Mouse (Mus musculus) MN1 (cell line): ENCODE results near the gene 4930404N11Rik.

ENCODE experiments used
- DNase-seq: peaks from one replicate; pipeline ENCODE4 v3.0.0-alpha.2; 2016; ENCODE audit warnings: low spot score

Gene 4930404N11Rik

DNA sequence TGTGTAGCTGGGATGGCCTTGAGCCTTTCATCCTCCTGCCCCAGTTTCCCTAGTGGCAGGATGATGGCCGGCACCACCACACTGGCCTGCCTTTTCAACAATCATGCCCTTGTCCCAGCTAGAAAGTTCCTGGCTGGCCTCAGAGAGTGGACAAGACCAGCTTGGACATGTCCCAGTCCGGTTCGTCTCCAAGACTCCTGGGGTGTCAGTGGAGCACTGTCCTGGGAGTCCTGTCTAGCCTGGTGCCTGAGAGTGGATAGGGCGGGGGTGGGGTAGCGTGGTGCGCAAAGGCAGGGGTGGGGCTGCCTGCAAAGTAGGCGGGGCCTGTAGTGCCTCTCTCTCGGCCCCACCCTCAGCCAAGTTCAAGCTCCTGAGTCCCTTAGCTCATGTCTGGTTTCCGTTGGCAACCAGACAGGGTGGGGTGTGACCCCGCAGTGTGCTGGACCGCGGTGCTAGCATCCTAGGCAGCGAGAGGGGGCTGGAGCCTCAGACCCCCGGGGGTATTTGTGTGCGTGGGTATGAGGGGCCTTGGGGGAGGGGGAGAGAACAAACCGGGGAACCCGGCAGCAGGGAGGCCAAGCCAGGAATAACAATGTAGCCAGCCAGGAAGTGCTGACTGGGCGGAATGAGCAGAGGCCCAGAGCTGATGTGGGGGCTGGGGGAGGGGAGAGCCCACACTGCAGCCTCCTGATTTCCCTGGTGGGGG lies 36.1 kb upstream of the 4930404N11Rik start:
- DNase-seq: peak; percentile 50

DNA sequence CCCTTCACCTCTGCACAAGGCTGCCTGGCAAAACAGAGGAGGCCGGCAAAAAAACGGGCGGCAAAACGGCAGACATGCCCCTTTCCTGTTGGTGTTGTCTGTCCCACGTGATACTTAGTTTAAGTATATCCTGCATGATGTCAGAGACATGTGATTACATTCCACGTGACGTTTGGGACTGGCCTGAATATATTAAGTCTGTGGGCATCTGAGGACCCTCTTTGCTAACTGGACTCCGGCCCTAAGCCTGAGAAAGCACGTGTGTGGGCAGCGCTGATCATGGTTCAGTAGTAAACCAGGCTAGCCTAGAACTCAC lies 35.5 kb upstream of the 4930404N11Rik start:
- no peak for DNase-seq

DNA sequence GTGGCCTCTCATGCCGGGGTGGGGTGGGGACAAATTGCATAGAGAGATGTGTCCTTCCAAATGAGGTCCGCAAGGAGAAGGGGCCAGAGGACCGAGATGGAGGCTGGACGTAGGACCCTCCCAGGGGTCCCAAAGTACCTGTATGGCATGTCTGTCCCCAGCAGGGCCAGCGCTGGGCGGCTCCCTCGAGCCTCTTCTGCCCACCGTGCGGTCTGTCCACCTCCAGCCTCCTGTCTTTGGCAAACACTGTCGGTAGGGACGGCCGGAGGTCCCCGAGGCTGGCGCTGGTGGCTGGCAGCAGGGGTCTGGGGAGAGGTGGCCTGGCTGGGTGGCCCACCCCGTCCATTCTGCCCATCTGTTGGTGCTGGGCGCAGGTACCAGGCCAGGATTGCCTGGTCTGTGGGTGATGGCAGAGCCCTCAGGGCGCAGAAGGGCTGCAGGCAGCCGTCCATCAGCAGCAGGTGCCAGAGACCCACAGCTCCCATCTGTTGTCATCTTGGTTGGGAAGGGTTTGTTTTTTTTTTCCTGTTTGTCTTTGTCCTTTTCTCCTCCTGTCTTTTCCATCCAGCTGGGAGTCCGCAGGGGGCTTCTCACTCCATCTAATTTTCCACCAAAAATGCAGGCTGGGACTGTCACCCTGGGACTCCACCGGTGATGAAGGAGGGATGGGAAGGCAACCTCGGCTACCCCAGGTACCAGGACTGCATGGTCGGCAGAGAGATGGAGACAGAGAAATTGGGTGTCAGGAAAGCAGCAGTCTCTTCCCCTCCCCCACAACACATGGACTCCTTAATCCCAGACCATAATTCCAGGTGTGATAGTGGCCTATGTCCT lies 35.0 kb upstream of the 4930404N11Rik start:
- DNase-seq: no peak

DNA sequence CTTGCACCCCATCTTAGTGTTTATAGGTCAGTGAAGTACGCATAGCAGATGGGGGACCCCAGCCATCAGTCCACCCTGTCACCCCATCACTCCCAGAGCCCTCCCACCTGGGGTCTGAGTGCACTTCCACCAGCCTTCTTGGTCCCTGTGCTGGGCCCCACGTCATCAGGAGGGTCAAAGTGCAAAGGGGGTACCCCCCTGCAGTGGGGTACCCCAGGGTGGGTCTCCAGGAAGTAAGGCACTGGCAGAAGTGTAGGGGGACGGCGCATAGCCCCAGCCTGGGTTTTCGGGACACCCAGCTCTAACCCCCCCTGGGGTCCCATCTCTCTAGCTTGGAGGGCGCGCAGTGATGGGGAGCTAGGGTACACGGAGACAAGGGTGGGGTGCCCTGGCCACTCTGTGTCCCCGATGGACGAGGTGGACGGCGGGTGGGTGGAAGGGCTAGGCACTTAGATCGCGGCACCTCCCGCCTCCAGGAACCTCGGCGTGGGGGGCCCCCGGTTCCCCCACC lies 34.2 kb upstream of the 4930404N11Rik start:
- DNase-seq: no peak

DNA sequence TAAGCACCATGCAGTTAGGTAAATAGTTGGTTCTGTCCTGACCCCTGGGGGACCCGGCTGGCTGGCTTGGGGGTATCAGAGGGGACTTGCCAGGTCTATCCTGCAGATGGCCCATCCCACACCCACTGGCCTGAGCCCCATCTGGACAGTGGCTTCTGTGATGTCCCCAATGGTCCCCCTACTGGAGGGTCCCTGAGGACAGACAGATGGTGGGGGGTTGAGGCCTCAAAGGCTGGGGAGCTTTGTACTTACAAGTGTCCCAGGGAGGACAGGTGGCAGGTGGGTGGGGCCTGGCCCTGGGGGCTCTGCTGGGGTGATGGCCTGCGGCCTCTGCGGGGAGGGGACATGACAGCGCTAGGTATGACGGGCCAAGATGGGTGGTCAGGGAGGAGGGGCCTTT lies 33.7 kb upstream of the 4930404N11Rik start:
- DNase-seq: no peak

DNA sequence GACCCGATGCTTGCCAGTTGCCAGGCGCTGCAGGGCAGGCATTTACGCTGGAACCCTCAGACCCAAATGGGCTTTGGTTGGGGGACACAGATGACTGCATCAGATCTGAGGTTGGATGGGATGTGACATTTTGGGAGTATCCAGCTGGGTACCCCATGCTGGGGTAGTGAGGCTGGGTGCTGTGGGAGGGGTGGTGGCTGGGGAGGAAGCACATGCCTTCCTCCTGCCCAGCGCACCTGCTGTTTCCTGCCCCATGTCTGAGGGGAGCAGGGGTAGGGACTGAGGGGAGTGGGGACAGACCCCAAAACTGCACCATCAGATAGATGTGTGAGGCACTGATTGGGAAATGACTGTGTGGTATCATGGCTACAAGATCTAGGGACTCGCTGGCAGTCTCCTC lies 31.1 kb upstream of the 4930404N11Rik start:
- no peak for DNase-seq

DNA sequence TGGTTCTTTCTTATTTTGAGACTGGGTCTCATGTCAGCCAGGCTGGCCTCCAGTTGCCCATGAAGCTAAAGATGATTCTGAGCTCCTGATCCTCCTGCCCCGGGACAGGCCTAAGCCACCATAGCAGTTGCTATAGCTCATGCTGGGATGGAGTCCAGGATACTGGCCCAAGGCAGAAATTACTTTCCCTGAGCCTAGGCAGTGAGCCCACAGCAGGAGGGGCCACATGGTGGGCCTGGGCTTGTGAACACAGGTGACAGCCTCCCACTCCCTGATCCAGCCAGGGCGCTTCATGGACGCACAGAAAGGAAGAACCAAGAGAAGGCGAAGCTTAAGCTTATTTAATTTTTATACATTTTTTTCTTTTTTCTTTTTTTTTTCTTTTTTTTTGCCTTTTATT lies 30.2 kb upstream of the 4930404N11Rik start:
- no peak for DNase-seq

DNA sequence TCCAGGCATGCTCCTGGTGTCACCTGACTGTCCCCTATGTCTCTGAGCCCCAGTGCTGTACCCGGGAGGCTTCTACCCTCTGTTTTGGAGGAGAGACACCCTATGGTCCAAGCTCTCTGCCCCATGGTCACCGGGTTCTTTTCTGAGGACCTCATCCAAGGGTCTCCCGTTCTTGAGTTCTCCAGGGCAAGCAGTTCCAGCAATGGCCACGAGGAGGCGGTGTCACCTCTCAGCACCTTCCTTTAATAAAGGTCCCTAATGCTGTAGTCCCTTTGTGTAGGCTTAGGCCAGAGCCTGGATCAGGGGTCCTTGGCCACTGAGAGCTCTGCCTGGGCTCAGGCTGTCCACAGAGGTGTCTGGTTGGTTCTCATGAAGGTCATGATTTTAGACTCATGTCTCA lies 29.5 kb upstream of the 4930404N11Rik start:
- peak; percentile 80 for DNase-seq

DNA sequence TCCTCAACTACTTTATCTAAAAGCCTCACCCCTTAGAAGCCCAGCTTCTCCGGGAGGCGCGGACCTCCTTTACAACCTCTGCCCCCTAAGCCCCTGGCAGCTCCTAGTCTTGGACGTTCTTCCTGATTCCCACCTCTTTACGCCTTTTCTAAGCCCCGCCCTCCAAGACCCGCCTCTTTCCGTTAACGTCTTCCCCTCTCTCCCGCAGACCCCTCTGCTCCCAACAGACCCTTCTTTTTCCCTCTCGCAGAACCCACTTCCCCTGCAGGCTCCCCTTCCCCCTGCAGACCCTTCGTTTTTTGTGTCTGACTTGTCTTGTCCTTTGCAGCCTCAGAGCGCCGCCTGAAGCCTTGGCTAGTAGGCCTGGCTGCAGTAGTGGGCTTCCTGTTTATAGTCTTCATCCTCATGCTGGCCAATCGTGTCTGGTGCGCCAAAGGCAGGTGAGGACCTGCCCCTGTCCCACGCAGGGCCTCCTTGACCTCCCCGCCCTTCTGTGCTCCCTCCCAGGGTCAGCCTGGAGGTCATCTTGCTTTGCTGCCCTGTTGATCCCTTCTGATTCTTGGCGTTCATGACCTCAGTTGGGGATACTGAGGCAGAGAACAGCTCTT lies 27.9 kb upstream of the 4930404N11Rik start:
- no peak for DNase-seq

DNA sequence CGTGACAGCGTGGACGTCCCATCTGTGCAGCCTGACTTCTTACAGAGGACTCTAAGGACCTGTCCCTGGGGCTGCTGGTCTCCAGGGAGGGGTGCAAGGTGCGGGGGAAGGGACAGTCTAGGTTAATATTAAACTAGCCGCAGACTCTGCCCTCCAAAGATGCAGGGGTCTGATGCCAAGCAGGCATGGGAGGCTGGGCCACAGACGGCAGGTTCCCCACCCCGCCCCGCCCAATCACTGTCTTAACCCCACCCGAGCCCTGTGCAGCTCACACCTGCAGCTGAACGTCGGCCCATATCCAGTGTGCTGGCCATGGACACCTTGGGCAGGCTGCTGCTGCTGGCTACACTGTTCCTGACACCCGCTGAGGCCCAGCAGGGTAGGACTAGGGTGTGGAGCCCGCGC lies 27.2 kb upstream of the 4930404N11Rik start, which contains the start of gene Smim24:
Gene Smim24, plus strand, starts transcription at position 271 of the 405 bp plus-strand sequence.
- DNase-seq: no peak

DNA sequence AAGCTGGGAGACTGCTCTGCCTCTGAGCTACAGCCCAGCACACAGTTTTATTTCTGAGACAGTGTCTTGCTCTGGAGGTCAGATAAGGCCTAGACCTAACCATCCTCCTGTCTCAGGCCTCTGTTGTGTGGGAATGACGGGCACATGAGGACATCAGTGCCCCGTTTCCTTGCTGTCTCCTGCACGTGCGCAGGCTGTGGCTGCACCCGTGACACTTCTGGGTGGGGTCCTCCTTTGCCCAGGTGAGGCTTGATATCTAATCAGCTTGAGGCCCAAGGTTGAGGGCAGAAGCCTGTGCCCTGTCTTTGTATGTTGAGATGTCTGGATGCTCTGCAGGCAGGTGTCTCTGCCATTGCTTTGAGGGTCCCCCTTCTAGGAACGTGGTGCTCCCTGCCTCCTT lies 26.7 kb upstream of the 4930404N11Rik start:
- DNase-seq: no peak

DNA sequence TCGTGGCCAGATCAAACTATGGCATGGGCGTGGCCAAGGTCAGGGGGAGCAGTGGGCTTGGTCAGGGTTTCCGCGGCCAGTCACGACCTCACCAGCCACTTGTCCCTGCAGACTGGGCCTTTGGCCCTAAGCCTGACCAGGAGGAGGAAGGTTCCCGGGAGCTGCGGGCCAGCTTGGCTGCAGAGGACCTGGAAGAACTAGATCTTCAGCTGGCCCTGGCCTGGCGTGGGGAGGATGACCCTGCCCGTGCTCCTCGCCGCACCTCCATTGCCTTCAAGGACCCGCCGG lies 25.0 kb upstream of the 4930404N11Rik start:
- no peak for DNase-seq

DNA sequence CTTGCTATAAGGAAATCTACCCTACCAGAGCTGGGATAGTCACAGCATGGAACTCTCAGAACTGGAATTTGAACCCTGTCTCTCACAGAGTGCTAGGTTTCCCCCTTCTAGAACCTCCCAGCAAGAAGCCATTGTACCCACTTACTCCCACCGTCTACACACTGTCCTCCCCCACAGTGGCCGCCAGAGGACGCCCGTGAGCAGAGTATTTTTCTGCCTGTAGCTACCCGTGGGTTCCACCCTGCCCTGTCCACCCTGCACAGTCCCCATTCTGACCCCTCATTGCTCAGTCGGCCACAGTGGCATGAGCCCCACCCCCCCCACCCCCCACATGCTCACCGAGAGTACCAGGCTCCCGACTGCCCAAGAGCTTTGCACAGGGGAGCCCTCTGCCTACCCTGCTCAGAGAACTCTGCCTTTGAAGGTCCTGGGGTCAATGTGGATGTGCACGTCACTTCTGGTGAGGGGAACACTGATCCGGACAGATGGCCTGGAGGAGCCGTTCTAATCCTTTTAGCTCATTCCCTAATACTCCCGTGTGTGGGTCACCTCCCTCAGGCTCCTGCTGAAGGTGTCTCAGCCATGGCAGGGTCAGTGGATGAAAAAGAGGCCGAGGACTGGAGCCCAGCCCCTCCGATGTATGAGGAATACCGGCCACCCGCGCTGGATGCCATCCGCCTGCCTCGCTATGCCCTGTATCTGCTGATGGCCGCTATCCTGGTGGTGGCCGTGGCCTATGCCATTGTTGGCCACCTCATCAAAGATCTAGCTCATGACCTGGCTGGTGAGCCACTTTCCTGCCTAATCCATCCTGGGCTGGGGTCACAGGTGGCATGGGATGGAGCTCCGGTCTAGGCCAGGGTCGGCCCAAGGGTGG lies 24.4 kb upstream of the 4930404N11Rik start:
- DNase-seq: peak; percentile 71

DNA sequence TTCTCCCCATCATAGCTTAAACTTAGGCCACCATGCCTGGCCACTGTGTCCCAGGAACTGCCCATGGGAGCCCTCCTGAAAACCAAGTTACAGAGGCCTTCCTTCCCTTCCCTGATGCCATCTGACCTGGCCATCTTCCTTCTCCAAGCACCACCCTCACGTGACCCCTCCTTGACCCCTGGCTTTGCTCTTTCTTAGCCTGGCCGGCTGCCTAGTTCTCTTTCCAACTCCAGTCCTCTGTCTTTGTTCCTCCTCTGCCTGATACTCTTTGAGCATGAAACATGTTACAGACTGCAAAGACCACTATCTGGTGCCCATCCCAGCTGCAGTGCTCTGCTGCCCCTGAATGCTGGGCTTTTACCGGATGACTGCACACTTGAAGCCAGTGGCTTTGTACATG lies 23.8 kb upstream of the 4930404N11Rik start:
- DNase-seq: peak; percentile 72

DNA sequence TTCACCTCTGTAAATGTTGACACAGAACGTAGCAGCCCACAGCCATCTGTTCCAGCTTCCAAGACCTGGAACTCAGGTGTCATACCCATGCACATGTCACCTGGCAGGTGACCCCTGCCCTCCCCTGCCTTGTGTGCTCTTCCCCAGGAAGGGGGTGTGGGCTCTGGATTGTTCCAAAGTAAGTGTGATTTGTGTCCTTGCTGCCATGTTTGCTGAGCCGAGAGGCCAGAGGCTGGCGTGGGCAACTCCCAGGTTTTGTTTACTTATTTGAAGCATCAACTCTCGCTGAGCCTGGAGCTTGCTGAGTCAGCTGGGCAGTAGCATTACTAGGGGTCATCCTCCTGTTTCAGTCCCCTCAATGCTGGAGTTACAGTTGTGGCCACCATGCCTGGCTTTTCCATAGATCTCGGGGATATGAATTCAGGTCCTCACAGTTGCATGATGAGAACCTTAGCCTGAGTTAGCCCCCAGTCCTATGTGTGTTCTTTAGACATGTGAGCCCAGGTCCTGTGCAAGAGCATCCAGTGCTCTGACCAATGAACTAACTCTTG lies 23.0 kb upstream of the 4930404N11Rik start, which contains the start of gene Gm48552:
Gene Gm48552, plus strand, starts transcription at position 501 of the 551 bp plus-strand sequence.
- DNase-seq: no peak

DNA sequence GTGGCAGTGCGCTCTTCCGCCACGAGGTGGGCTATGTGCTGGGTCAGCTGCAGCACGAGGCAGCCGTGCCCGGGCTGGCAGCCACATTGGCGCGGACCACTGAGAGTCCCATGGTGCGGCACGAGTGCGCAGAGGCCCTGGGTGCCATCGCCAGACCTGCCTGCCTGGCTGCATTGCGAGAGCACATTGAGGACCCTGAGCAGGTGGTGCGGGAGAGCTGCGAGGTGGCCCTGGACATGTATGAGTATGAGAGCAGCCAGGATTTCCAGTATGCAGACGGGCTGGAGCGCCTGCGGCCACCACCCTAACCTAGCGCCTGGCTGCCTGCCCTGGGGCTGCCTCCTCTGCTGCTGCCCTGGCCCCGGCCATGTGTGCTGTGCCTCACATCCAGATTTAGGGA lies 22.1 kb upstream of the 4930404N11Rik start:
- DNase-seq: no peak

DNA sequence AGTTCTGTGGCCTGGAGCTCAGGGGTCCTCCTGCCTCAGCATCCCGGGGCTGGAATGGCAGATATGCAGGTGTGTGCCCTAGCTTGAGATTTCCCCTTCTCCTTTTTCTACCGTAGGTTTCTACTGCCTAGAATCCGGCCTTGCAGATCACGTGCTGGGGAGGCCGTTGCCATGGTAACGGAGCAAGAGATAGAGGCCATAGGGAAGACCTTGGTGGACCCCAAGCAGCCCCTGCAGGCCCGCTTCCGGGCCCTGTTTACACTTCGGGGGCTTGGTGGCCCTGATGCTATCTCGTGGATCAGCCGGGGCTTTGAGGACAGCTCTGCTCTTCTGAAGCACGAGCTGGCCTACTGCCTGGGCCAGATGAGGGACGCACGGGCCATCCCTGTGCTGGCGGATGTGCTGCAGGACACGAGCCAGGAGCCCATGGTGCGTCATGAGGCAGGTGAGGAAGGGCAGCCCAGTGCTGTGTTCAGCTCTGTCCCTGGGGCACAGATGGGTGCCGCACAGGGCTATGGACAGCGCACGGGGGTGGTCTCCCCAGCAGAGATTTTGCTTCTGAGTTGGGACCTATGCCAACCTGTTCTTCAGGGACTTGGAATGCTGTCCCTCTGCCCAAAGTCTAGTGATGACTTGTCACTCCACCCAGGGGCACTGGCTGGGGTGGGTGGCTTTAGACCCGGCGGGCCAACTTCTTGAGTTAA lies 20.1 kb upstream of the 4930404N11Rik start:
- peak; percentile 76 for DNase-seq

DNA sequence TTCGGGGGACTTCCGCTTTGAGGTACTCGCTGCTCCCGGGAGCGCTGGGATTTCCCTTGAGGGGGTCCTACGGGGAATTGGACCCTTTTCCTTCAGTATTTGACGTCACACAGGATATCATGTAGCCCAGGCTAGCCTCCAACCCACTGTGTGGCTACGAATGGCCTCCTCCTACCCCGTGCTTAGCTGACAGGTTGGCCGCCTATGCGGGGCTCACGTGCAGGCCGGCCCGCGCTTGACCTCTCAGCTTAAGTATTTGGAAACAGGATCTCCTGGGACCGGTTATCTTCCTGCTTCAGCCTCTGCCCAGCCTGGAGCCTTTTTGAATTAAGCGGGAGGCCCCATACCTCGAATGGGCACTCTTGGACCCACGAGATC lies 19.0 kb upstream of the 4930404N11Rik start:
- no peak for DNase-seq

DNA sequence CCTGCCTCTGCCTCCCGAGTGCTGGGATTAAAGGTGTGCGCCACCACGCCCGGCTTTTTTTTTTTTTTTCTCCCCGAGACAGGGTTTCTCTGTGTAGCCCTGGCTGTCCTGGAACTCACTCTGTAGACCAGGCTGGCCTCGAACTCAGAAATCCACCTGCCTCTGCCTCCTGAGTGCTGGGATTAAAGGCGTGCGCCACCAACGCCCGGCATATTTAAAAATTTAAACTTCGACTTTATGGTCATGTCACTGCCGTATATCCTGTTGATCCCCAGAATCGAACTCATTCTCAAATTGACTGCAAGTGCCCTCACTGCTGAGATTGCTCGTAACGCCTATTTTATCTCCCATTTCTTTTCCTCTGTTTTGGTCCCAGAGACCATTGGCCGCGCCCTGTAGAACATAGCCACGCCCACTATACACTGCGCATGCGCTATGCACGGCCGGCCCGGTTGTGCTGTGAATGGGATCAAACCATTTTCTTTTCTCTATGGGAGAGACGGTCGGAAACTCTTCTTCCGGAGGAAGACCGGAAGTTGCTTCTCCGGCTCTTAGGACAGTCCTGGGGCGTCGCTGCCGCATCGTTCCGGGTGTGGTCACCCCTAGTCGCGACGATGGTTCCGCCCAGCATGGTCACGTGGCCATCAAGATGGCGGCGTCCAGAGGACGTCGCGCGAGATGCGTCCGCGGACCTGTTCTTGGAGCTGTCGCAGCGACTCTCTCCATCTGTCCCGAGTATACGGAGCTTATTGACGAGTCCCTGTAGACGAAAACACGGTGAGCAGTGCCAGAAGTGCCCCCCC lies 18.4 kb upstream of the 4930404N11Rik start, which contains the start of the genes Dohh and Gm48551:
Gene Dohh, plus strand, starts transcription at position 627 of the 803 bp plus-strand sequence.
Gene Gm48551, plus strand, starts transcription at position 665 of the 803 bp plus-strand sequence.
- DNase-seq: peak; percentile 99

DNA sequence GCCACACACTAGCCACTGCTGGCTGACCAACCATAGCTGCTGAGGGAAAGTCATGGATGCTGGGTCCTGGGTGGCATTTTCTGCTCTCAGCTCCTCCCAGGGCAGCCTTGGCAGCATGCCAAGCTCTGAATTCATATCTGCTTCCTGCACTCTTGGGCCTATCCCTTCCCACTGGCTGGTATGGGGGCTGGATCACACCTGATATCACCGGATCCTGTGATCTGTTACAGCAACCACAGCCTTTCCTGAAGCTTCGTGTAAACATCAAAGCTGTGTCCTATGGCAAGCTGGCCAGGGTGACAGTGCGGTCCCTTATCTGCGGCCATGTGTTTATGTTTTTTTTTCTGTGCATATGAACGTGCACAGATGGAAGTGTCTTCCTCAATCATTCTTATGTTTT lies 16.4 kb upstream of the 4930404N11Rik start:
- peak; percentile 82 for DNase-seq
